Mouse (Mus musculus): ENCODE measurements around the gene Psen2. TPM values are rescaled to one million over a fixed set of nuclear protein-coding genes. Genes with fewer than 3 reads are reported as not detected.
A peak's percentile ranks its signal among the peaks of the same experiment; 100 is the strongest.

The Psen2 gene
- total RNA-seq, 2 experiments from 2014 or later = 25.4 to 26.7 TPM

DNA sequence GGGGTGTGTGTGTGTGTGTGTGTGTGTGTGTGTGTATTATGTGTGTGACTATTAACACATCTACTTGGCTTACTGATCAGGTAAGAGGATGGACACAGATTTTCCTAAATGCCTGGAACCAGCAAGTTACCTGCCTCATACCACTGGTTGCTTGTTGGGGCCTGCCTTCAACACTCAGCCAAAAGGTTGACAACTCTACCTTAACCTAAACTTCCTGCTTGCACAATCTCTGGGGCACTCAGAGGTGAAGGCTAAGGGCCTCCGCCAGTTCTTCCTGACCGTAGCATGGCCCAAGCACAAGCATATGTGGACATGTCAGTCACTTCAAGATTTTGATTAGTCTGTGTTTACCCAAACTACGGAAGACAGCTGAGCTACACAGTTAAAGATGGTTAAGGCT is 65.3 kb downstream of the Psen2 start:
- no peak for DNase-seq

DNA sequence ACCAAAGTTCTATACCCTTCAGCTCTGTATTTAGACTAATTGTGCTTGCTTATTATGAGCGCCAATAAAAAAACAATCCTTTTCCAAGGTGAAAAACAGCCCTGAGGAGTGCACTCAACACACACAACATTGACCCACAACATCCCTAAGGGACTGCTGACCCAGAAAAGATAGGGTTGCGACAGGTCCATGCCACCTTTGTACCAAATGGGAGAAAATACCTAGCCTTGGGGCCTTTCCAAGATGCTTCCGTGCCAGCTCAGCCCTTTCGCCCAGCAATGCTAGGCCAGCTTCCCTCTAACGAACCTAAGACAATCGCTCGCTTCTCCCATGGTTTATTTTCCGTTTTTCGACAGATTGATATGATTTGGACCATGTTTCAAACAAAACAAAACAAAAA is 66.7 kb downstream of the Psen2 start:
- peak; percentile 78 for DNase-seq

GRCm38 (mm10) chr1:180195703-180196381 is 67.4 kb downstream of the Psen2 start:
- DNase-seq = peak; percentile 99

GRCm38 (mm10) chr1:180194781-180195471 is 68.3 kb downstream of the Psen2 start:
- peak; percentile 72 for DNase-seq

DNA sequence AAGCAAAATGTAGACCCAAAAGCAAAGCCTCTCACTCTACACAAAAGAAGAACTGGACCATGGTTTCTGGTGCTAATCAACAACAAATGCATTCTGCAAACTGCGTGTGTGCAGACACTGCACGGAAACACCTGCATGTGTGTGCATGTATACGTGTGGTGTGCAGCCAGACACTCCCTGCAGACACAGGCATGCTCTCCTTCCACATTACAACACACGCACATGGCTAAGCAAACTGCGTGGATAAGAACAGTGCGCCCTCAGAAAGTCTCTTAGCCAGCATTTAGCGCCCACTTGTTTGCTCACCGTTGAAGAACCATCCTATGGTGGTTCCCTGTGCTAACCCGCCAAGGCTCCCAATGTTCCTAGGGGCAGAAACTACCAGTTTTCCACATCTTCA is 69.2 kb downstream of the Psen2 start:
- DNase-seq = no peak

DNA sequence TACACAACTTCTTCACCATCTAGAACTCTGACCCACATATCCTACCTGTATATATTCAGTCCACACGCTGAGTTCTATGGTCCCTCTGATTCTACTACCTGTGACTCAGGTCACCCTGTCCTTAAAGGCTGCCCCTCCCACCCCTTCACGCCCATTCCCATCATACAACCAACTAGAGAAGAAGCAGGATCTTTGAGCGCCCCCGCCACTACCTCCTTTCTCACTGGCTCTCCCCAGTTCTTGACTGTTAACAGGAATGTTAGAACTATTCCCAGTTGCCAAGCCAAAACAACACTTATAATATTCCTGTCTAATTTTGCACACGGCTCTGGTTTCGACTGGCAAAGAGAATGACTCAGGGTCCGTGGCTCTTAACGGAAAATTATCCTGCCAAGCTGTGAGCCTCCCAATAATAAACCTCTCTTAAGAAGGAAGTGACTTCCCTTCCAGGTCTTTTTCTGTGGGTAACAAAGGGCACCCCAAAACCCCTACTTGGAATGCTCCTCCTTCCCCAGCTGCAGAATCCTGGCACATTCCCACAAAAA is 69.8 kb downstream of the Psen2 start:
- no peak for DNase-seq

DNA sequence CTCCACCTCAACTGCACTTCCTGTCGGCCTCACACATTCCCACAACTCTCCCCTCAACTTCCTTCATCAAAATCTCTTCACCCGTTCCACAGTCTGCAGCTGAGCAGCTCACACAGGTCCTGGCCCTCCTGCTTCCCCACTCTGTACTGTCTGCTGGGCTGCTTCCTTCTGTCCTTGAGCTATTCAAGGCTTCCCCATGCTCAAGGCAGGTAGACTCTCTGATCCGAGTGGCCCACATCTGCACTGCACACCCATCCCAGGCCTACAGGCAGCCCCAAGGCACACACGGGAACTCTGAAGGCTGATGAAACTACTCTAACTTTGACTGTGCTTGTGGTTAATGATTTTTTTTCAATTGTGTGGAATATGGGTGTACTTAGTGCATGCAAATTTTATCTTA is 70.4 kb downstream of the Psen2 start:
- no peak for DNase-seq

GRCm38 (mm10) chr1:180191651-180192220 is 71.5 kb downstream of the Psen2 start:
- DNase-seq = no peak

DNA sequence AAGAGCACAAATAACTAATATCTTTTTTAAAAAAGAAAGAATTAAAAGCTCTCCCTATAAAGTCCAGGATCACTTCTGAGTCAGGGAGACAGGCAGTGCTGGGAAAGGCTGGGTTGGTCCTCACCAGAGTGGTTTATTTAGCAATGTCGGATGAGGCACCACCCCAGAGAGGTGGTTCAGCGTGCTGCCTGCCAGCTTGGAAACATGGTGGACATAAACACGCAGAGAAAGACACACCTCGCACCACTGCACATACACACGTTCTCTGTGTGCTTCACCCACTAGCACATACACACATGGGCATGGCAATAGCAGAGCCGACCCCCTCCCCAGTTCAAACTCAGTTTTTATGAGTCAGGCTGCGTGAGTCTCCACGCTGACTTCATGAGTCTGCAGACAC is 72.1 kb downstream of the Psen2 start:
- no peak for DNase-seq

GRCm38 (mm10) chr1:180188951-180189350 is 74.3 kb downstream of the Psen2 start:
- DNase-seq = peak; percentile 72

GRCm38 (mm10) chr1:180186371-180186770 is 76.9 kb downstream of the Psen2 start:
- DNase-seq = no peak

GRCm38 (mm10) chr1:180185877-180186276 is 77.4 kb downstream of the Psen2 start:
- DNase-seq = no peak

- no peak for DNase-seq
These were observed 78.5 kb downstream of the Psen2 start for GRCm38 (mm10) chr1:180184768-180185167.

DNA sequence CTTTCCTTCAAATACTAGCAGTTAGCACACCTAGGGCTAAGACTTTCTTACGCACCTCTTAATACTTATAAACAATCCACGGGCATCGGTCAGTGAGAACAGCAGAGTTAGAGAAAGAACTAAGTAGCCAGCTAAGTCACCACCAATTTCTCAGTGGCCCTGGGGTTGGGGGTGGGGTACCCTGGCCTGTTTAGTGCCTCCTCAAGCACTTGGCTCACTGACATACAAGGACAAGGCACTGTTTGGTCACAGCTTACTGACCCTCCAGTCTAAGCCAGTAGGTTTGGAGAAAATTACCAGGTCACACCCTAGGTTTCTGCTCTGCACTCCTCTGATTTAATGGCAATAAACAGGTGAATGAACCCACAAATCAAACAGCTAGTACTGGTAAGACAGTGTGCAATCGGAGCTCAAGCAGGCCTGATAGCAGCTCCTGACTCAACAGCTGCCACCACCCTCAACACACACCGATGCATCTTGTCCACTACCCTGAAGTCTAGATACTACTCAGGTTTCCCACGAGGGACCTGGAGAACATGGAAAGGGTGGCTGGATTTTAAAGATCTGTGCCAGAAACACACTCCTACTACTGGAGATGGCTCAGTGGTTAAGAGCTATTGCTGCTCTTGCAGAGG is 79.6 kb downstream of the Psen2 start:
- peak; percentile 10 for DNase-seq

DNA sequence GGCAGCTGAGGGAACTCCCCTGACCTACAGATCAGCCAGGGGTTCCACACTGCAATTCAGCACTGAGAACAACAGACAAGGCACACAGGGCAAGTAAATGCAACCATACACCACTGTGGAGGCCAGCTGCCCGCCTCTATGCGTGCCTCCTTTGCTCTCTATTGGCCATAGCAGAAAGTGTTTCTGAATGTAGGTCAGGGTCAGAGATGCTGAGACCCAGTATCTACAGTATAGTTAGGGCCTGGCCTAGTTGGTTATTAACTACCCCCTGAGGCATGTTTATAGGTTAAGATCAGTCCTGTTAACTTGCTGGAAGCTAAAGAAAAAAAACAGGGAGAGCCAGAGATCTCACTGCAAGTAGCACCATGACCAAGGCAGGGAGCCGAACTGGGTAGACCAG is 80.5 kb downstream of the Psen2 start:
- DNase-seq = peak; percentile 4

DNA sequence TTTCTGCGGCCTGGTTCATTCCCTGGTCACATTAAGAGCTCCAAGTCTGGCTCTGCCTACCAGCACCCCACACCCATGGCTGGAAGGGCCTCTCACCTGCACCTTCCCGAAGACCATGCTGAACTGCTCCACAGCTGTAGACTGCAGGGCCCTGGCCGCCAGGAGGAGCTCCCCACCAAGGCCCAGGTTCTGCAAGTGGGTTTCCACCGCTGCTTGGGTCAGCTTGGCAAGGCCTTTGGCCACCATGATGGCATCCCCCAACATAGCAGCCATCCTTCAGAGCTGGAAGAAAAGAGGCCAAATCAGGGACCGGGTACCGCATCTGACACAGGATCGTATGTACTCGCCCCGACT is 81.3 kb downstream of the Psen2 start:
- DNase-seq = peak; percentile 10

- DNase-seq = peak; percentile 7
These were observed 81.8 kb downstream of the Psen2 start for GRCm38 (mm10) chr1:180181304-180181965.

GRCm38 (mm10) chr1:180179840-180180239 is 83.4 kb downstream of the Psen2 start:
- peak; percentile 26 for DNase-seq

GRCm38 (mm10) chr1:180179100-180179499 is 84.1 kb downstream of the Psen2 start:
- DNase-seq = peak; percentile 4

GRCm38 (mm10) chr1:180178340-180178739 is 84.9 kb downstream of the Psen2 start:
- peak; percentile 12 for DNase-seq

All from adrenal gland, postnatal 10 days (tissue).